Mouse (Mus musculus): Measurements from ENCODE around the gene Usp19. TPM values are rescaled to one million over a fixed set of nuclear protein-coding genes. Genes with fewer than 3 reads are reported as not detected.

Usp19 gene
- polyA plus RNA-seq, 1 experiment from 2014 or later, result 58.9 TPM

Other genes starting within 250 kb of the Usp19 start
- 51.0 and 52.0 TPM in 2 replicates for gene Dag1, start 226.6 kb upstream of the Usp19 start, polyA plus RNA-seq (2014; fragmentation: Nextera tagmentation; extraction: Ambion mirVana)
- gene Nicn1, start 200.2 kb upstream of the Usp19 start, polyA plus RNA-seq (2014; fragmentation: Nextera tagmentation; extraction: Ambion mirVana), result 64.5 and 66.4 TPM in 2 replicates
- gene Amt, start 193.7 kb upstream of the Usp19 start, polyA plus RNA-seq (2014; fragmentation: Nextera tagmentation; extraction: Ambion mirVana), result 20.5 and 23.8 TPM in 2 replicates
- gene Rhoa, start 184.5 kb upstream of the Usp19 start, polyA plus RNA-seq (2014; fragmentation: Nextera tagmentation; extraction: Ambion mirVana), result 270 and 295 TPM in 2 replicates
- 31.0 and 35.0 TPM in 2 replicates for gene Tcta, start 184.4 kb upstream of the Usp19 start, polyA plus RNA-seq (2014; fragmentation: Nextera tagmentation; extraction: Ambion mirVana)
- 821 and 840 TPM in 2 replicates for gene Gpx1, start 151.7 kb upstream of the Usp19 start, polyA plus RNA-seq (2014; fragmentation: Nextera tagmentation; extraction: Ambion mirVana)
- gene Usp4, start 142.7 kb upstream of the Usp19 start, polyA plus RNA-seq (2014; fragmentation: Nextera tagmentation; extraction: Ambion mirVana), result 131 and 143 TPM in 2 replicates
- gene 1700102P08Rik, start 97.8 kb upstream of the Usp19 start, polyA plus RNA-seq (2014; fragmentation: Nextera tagmentation; extraction: Ambion mirVana), result 1.0 and 1.8 TPM in 2 replicates
- gene Ccdc36, start 62.1 kb upstream of the Usp19 start, polyA plus RNA-seq (2014; fragmentation: Nextera tagmentation; extraction: Ambion mirVana), result 1.3 and 1.6 TPM in 2 replicates
- gene BC048562, start 54.1 kb upstream of the Usp19 start, polyA plus RNA-seq (2014; fragmentation: Nextera tagmentation; extraction: Ambion mirVana), result not detected in 2 replicates
- 44.1 TPM in 2 replicates for gene Ccdc71, start 30.1 kb upstream of the Usp19 start, polyA plus RNA-seq (2014; fragmentation: Nextera tagmentation; extraction: Ambion mirVana)
- gene Klhdc8b, start 29.0 kb upstream of the Usp19 start, polyA plus RNA-seq (2014; fragmentation: Nextera tagmentation; extraction: Ambion mirVana), result 23.8 and 28.8 TPM in 2 replicates
- 11.3 and 13.4 TPM in 2 replicates for gene Lamb2, start 10.9 kb upstream of the Usp19 start, polyA plus RNA-seq (2014; fragmentation: Nextera tagmentation; extraction: Ambion mirVana)
- 98.1 and 101 TPM in 2 replicates for gene Qars, start 17.1 kb downstream of the Usp19 start, polyA plus RNA-seq (2014; fragmentation: Nextera tagmentation; extraction: Ambion mirVana)
- gene Qrich1, start 26.2 kb downstream of the Usp19 start, polyA plus RNA-seq (2014; fragmentation: Nextera tagmentation; extraction: Ambion mirVana), result 154 and 166 TPM in 2 replicates
- 163 and 169 TPM in 2 replicates for gene Impdh2, start 69.7 kb downstream of the Usp19 start, polyA plus RNA-seq (2014; fragmentation: Nextera tagmentation; extraction: Ambion mirVana)
- gene Ndufaf3, start 76.8 kb downstream of the Usp19 start, polyA plus RNA-seq (2014; fragmentation: Nextera tagmentation; extraction: Ambion mirVana), result 58.8 and 59.4 TPM in 2 replicates
- gene Dalrd3, start 79.3 kb downstream of the Usp19 start, polyA plus RNA-seq (2014; fragmentation: Nextera tagmentation; extraction: Ambion mirVana), result 175 and 177 TPM in 2 replicates
- gene Wdr6, start 88.1 kb downstream of the Usp19 start, polyA plus RNA-seq (2014; fragmentation: Nextera tagmentation; extraction: Ambion mirVana), result 114 and 124 TPM in 2 replicates
- 6.7 and 8.6 TPM in 2 replicates for gene P4htm, start 107.1 kb downstream of the Usp19 start, polyA plus RNA-seq (2014; fragmentation: Nextera tagmentation; extraction: Ambion mirVana)
- 41.6 and 49.1 TPM in 2 replicates for gene Arih2, start 158.8 kb downstream of the Usp19 start, polyA plus RNA-seq (2014; fragmentation: Nextera tagmentation; extraction: Ambion mirVana)
- gene Slc25a20, start 171.5 kb downstream of the Usp19 start, polyA plus RNA-seq (2014; fragmentation: Nextera tagmentation; extraction: Ambion mirVana), result 22.8 and 27.5 TPM in 2 replicates
- 45.0 and 52.0 TPM in 2 replicates for gene Prkar2a, start 198.7 kb downstream of the Usp19 start, polyA plus RNA-seq (2014; fragmentation: Nextera tagmentation; extraction: Ambion mirVana)

All from hindbrain, embryonic 11.5 days (tissue).